Mouse (Mus musculus): ENCODE measurements at regions not wholly inside any gene's neighbourhood (a gene's known extent, or its start where the extent isn't known, plus 50 kb on each side); places are given as distances from the start of the nearest gene placed in this dataset.

GRCm38 (mm10) chr17:3274449-3275285 is 51.7 kb upstream of the Tiam2 start:
- TF ChIP-seq POLR2A (IDR thresholded peaks at IDR 0.05; ENCODE audit: low read depth, low read length) (no peak), CTCF (IDR thresholded peaks at IDR 0.05; ENCODE audit: borderline replicate concordance, insufficient read depth, low read length) (no peak)
- Histone ChIP-seq H3K27ac (ENCODE audit: insufficient read depth, low read length) (no peak overlapping the region), H3K4me3 (ENCODE audit: insufficient read depth, low read length) (no peak overlapping the region), H3K4me1 (ENCODE audit: control insufficient read depth, insufficient read depth, low read length) (peaks cover 3% of the 10 kb centered on the region; the same call in 1 of the 2 replicates)

Data from embryonic fibroblast, embryonic 13.5 days (primary cell).